ENCODE assay signal across 29 mouse cellular contexts in the genomic region with DNA sequence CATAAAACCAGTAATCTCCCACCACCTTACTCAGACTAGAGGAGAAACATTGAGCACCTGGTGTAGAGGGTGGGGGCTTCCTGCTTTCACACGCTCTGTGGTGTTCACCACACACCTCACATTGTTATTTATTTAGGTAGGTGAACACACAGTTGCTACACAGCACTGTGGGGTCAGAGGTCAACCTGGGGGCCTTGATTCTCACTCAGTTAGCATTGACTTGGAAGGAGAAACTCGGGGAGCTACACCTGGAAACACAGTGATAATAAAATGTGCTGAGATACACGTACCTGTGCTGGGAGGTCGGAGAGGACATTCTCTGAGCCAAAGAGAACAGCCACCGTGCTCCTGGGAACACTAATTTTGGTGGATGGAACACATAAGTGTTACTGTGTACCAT. TPM values are rescaled to one million over a fixed set of nuclear protein-coding genes. Genes with fewer than 3 reads are reported as not detected.
DNase-seq lines count a peak whose midpoint lies in the region; ATAC-seq and TF ChIP-seq lines count a peak whose summit lies in the region.
"Had no signal": no experiment of that assay in that cellular context is flagged by ENCODE, and none has a peak within 500 bp of the region (broad histone marks: within the 10 kb centered on the region; RNA-seq: fewer than 3 reads in every experiment).

No protein-coding gene starts in this region.

- no peak overlapping the region for H3K4me3 ChIP-seq in hindbrain, embryonic 15.5 days
- no peak overlapping the region for H3K4me3 ChIP-seq in hindbrain, embryonic 12.5 days
- H3K4me3 ChIP-seq in kidney, postnatal 0 days (replicated peaks; ENCODE audit: low read depth, low read length) = 0 out of 2 replicates have a peak overlapping the region, but pooled peaks have one; percentile 1
- H3K4me3 ChIP-seq in thymus, adult 2 months (ENCODE audit: control insufficient read depth, insufficient read depth, low read length) = no peak overlapping the region
- H3K4me3 ChIP-seq: embryonic facial prominence, embryonic 10.5 days; embryonic facial prominence, embryonic 15.5 days; forebrain, embryonic 12.5 days; heart, adult 2 months; heart, embryonic 12.5 days; intestine, embryonic 15.5 days; liver, embryonic 12.5 days; neural tube, embryonic 13.5 days had no signal

- peak overlapping the region; percentile 2; the same call in 1 of the 2 replicates for H3K4me2 ChIP-seq in hindbrain, embryonic 15.5 days
- no peak overlapping the region for H3K4me2 ChIP-seq in hindbrain, embryonic 12.5 days (replicated peaks)
- H3K4me2 ChIP-seq in kidney, postnatal 0 days (ENCODE audit: low read length) = peak overlapping the region; percentile 86
- H3K4me2 ChIP-seq: embryonic facial prominence, embryonic 15.5 days; forebrain, embryonic 12.5 days; heart, embryonic 12.5 days; intestine, embryonic 15.5 days; liver, embryonic 12.5 days; midbrain, embryonic 11.5 days; neural tube, embryonic 13.5 days had no signal

- no peak overlapping the region for H3K9ac ChIP-seq in hindbrain, embryonic 15.5 days
- H3K9ac ChIP-seq in hindbrain, embryonic 12.5 days = no peak overlapping the region
- H3K9ac ChIP-seq in kidney, postnatal 0 days (ENCODE audit: low read depth, low read length) = no peak overlapping the region
- H3K9ac ChIP-seq: embryonic facial prominence, embryonic 15.5 days; forebrain, embryonic 12.5 days; forebrain, postnatal 0 days; heart, embryonic 12.5 days; hindbrain, embryonic 14.5 days; intestine, embryonic 15.5 days; liver, embryonic 12.5 days; liver, postnatal 0 days; neural tube, embryonic 13.5 days had no signal

- no peak for ATAC-seq in hindbrain, embryonic 15.5 days (ENCODE audit: low FRiP score, low read depth)
- ATAC-seq in hindbrain, embryonic 12.5 days (ENCODE audit: low FRiP score) = no peak
- ATAC-seq in kidney, postnatal 0 days (replicated peaks; ENCODE audit: low FRiP score, low read depth) = no peak
- ATAC-seq: forebrain, postnatal 0 days; intestine, embryonic 15.5 days; liver, embryonic 12.5 days; liver, postnatal 0 days; Patski had no signal

- H3K27me3 ChIP-seq in hindbrain, embryonic 15.5 days = 0 out of 2 replicates have a peak, but pooled peaks cover 3% of the 10 kb centered on the region
- peaks cover 10% of the 10 kb centered on the region; the same call in 1 of the 2 replicates for H3K27me3 ChIP-seq in hindbrain, embryonic 12.5 days
- H3K27me3 ChIP-seq in kidney, postnatal 0 days (ENCODE audit: insufficient read depth, low read length) = no peaks in the 10 kb centered on the region
- no peaks in the 10 kb centered on the region for H3K27me3 ChIP-seq in thymus, adult 2 months (ENCODE audit: control insufficient read depth, insufficient read depth, low read length)
- H3K27me3 ChIP-seq: intestine, embryonic 15.5 days; neural tube, embryonic 13.5 days; Patski had no signal

- no peak for TF ChIP-seq POLR2A in thymus, adult 2 months (IDR thresholded peaks at IDR 0.05; ENCODE audit: control insufficient read depth, extremely low read depth, insufficient read depth, low read length, poor library complexity)

- no peak for DNase-seq in kidney, postnatal 0 days (ENCODE audit: low spot score)
- no peak for DNase-seq in kidney, postnatal 4 days
- peak; percentile 34 for DNase-seq in thymus, postnatal 14 days
- no peak for DNase-seq in thymus, adult 2 months
- DNase-seq in urinary bladder, postnatal 25 days (ENCODE audit: low spot score) = no peak
- DNase-seq: adrenal gland, postnatal 14 days; cerebellum, adult 11 months; cerebellum, postnatal 10 days; forebrain, postnatal 0 days; heart, adult 2 months; heart, postnatal 4 days; layer of hippocampus, postnatal 36 days; left cerebral cortex, postnatal 4 days; liver, postnatal 0 days; lung, postnatal 36 days; right cerebral cortex, postnatal 4 days had no signal

- no peaks in the 10 kb centered on the region for H3K9me3 ChIP-seq in hindbrain, embryonic 15.5 days
- H3K9me3 ChIP-seq in hindbrain, embryonic 12.5 days (replicated peaks) = no peaks in the 10 kb centered on the region
- no peaks in the 10 kb centered on the region for H3K9me3 ChIP-seq in kidney, postnatal 0 days (replicated peaks; ENCODE audit: low read length)
- H3K9me3 ChIP-seq: embryonic facial prominence, embryonic 10.5 days; embryonic facial prominence, embryonic 15.5 days; forebrain, embryonic 12.5 days; heart, embryonic 12.5 days; intestine, embryonic 15.5 days; liver, embryonic 12.5 days; neural tube, embryonic 13.5 days had no signal

- no peak overlapping the region for H3K27ac ChIP-seq in hindbrain, embryonic 15.5 days (replicated peaks)
- no peak overlapping the region for H3K27ac ChIP-seq in hindbrain, embryonic 12.5 days
- no peak overlapping the region for H3K27ac ChIP-seq in kidney, postnatal 0 days
- H3K27ac ChIP-seq in thymus, adult 2 months (ENCODE audit: control insufficient read depth, insufficient read depth, low read length) = no peak overlapping the region
- H3K27ac ChIP-seq: embryonic facial prominence, embryonic 10.5 days; embryonic facial prominence, embryonic 15.5 days; forebrain, embryonic 12.5 days; heart, adult 2 months; hindbrain, embryonic 14.5 days; intestine, embryonic 15.5 days; liver, embryonic 12.5 days; neural tube, embryonic 13.5 days; stomach, postnatal 0 days had no signal

- H3K4me1 ChIP-seq in hindbrain, embryonic 15.5 days (replicated peaks) = peaks cover 18% of the 10 kb centered on the region
- peaks cover 13% of the 10 kb centered on the region for H3K4me1 ChIP-seq in hindbrain, embryonic 12.5 days
- H3K4me1 ChIP-seq in kidney, postnatal 0 days (replicated peaks; ENCODE audit: insufficient read depth, low read length) = peaks cover 18% of the 10 kb centered on the region; the same call in 1 of the 2 replicates
- peaks cover 29% of the 10 kb centered on the region for H3K4me1 ChIP-seq in thymus, adult 2 months (replicated peaks; ENCODE audit: control insufficient read depth, insufficient read depth, low read length)

- TF ChIP-seq CTCF in kidney, postnatal 0 days (IDR thresholded peaks at IDR 0.05; ENCODE audit: low read depth) = no peak
- no peak for TF ChIP-seq CTCF in thymus, adult 2 months (IDR thresholded peaks at IDR 0.05; ENCODE audit: borderline replicate concordance, control insufficient read depth, extremely low read depth, insufficient read depth, low read length, poor library complexity)

- 92% methylated on average over 5 of the region's 5 CpGs for WGBS in hindbrain, embryonic 15.5 days
- WGBS in hindbrain, embryonic 12.5 days = 86% methylated on average over 5 of the region's 5 CpGs
- WGBS in kidney, postnatal 0 days = 80% methylated on average over 5 of the region's 5 CpGs
- 85% methylated on average over 5 of the region's 5 CpGs for WGBS in thymus, adult 2 months

- no peaks in the 10 kb centered on the region for H3K36me3 ChIP-seq in hindbrain, embryonic 15.5 days
- H3K36me3 ChIP-seq in hindbrain, embryonic 12.5 days = no peaks in the 10 kb centered on the region
- H3K36me3 ChIP-seq in kidney, postnatal 0 days (ENCODE audit: insufficient read depth, low read length) = no peaks in the 10 kb centered on the region
- no peaks in the 10 kb centered on the region for H3K36me3 ChIP-seq in thymus, adult 2 months (ENCODE audit: control insufficient read depth, insufficient read depth, low read length)
- H3K36me3 ChIP-seq: embryonic facial prominence, embryonic 10.5 days; embryonic facial prominence, embryonic 15.5 days; forebrain, embryonic 12.5 days; heart, embryonic 12.5 days; intestine, embryonic 15.5 days; liver, embryonic 12.5 days; neural tube, embryonic 13.5 days had no signal

RNA-seq across cellular contexts. Expression of a gene that starts 2.7 kb away (rescaled TPM):
- polyA plus RNA-seq in hindbrain, embryonic 15.5 days (2015; fragmentation: Nextera tagmentation; extraction: Ambion mirVana) = 9.0 and 9.7 TPM in 2 replicates
- polyA plus RNA-seq in hindbrain, embryonic 12.5 days (2016; fragmentation: Nextera tagmentation; extraction: Ambion mirVana) = 1.5 and 1.6 TPM in 2 replicates
- 85.5 and 93.2 TPM in 2 replicates for polyA plus RNA-seq in kidney, postnatal 0 days (2015; fragmentation: Nextera tagmentation; extraction: Ambion mirVana)
- 2.5 TPM in 2 replicates for polyA plus RNA-seq in thymus, adult 2 months (2012; rRNA removed)
